Mouse (Mus musculus): ENCODE measurements around the gene Eid3.

GRCm38 (mm10) chr10:82897936-82898335 is 31.5 kb downstream of the Eid3 start:
- no peak for TF ChIP-seq CTCF (conservative IDR thresholded peaks at IDR 0.05 in 1 of 2, IDR thresholded peaks at IDR 0.05 in 1 of 2; ENCODE audit: low read depth in 2 of 2, low read length in 2 of 2)
- TF ChIP-seq GABPA (IDR thresholded peaks at IDR 0.05; ENCODE audit: insufficient replicate concordance, low read depth, low read length), result no peak
- TF ChIP-seq JUN (IDR thresholded peaks at IDR 0.05; ENCODE audit: insufficient read depth, low read depth, low read length), result no peak
- no peak for TF ChIP-seq USF1 (IDR thresholded peaks at IDR 0.05; ENCODE audit: low read depth, low read length)
- TF ChIP-seq EP300 (IDR thresholded peaks at IDR 0.05; ENCODE audit: low read length), result no peak
- TF ChIP-seq MAFK (IDR thresholded peaks at IDR 0.05; ENCODE audit: insufficient replicate concordance, low read length), result no peak
- no peak for TF ChIP-seq POLR2A (IDR thresholded peaks at IDR 0.05; ENCODE audit: low read depth, low read length)
- no peak for TF ChIP-seq E2F4 (IDR thresholded peaks at IDR 0.05; ENCODE audit: insufficient replicate concordance, low read depth, low read length)
- TF ChIP-seq MXI1 (IDR thresholded peaks at IDR 0.05; ENCODE audit: low read depth, low read length), result no peak
- TF ChIP-seq CHD1 (IDR thresholded peaks at IDR 0.05; ENCODE audit: low read depth, low read length), result no peak
